Comparison of ENCODE assay signal across 8 mouse cellular contexts in genomic region chr9:27029022-27029827, GRCm38 (mm10). TPM values are rescaled to one million over a fixed set of nuclear protein-coding genes. Genes with fewer than 3 reads are reported as not detected.
DNase-seq lines count a peak whose midpoint lies in the region; ATAC-seq and TF ChIP-seq lines count a peak whose summit lies in the region.

No protein-coding gene starts in this region.

- no peak for TF ChIP-seq EP300 in liver, embryonic 14.5 days (IDR thresholded peaks at IDR 0.05; ENCODE audit: low read depth)

- H3K9me3 ChIP-seq in heart, embryonic 14.5 days (ENCODE audit: control insufficient read depth, low read length), result no peaks in the 10 kb centered on the region
- H3K9me3 ChIP-seq in liver, embryonic 14.5 days (ENCODE audit: control insufficient read depth, low read length), result no peaks in the 10 kb centered on the region
- no peaks in the 10 kb centered on the region for H3K9me3 ChIP-seq in neural tube, embryonic 13.5 days

- under 1% methylated on average over 52 of the region's 52 CpGs for WGBS in heart, embryonic 14.5 days
- WGBS in liver, embryonic 14.5 days (ENCODE audit: insufficient replicate concordance), result under 1% methylated on average over 50 of the region's 52 CpGs
- WGBS in neural tube, embryonic 13.5 days, result 1% methylated on average over 52 of the region's 52 CpGs

- no peaks in the 10 kb centered on the region for H3K27me3 ChIP-seq in heart, embryonic 14.5 days (ENCODE audit: control insufficient read depth, insufficient read depth, low read length)
- no peaks in the 10 kb centered on the region for H3K27me3 ChIP-seq in liver, embryonic 14.5 days (ENCODE audit: control insufficient read depth, insufficient read depth, low read length)
- no peaks in the 10 kb centered on the region for H3K27me3 ChIP-seq in neural tube, embryonic 13.5 days

- peak; percentile 16; the same call in 1 of the 2 replicates for ATAC-seq in erythroid progenitor cell, adult 5-6 weeks (replicated peaks; ENCODE audit: low FRiP score, poor library complexity, severe bottlenecking)
- peak; percentile 14; the same call in 1 of the 2 replicates for ATAC-seq in heart, embryonic 14.5 days (ENCODE audit: insufficient number of reproducible peaks, insufficient read depth, low FRiP score, low read depth)
- ATAC-seq in liver, embryonic 14.5 days (ENCODE audit: insufficient read depth), result peak; percentile 40
- peak; percentile 58 for ATAC-seq in neural tube, embryonic 13.5 days (ENCODE audit: low read depth)

- H3K4me3 ChIP-seq in bone marrow macrophage, adult 2 months (ENCODE audit: insufficient read depth, low read length), result peak overlapping the region; percentile 78
- H3K4me3 ChIP-seq in heart, embryonic 14.5 days (ENCODE audit: control insufficient read depth in 1 of 2, insufficient read depth in 1 of 2, low read depth in 1 of 2, low read length in 2 of 2), result peak overlapping the region; percentile 74 to 99
- peak overlapping the region; percentile 91 to 93 for H3K4me3 ChIP-seq in liver, embryonic 14.5 days (ENCODE audit: insufficient read depth in 1 of 2, low read depth in 2 of 2, low read length in 2 of 2)
- peak overlapping the region; percentile 84 for H3K4me3 ChIP-seq in neural tube, embryonic 13.5 days

- H3K4me1 ChIP-seq in bone marrow macrophage, adult 2 months (ENCODE audit: control insufficient read depth, insufficient read depth, low read length), result peaks cover 22% of the 10 kb centered on the region
- peaks cover 5 to 40% of the 10 kb centered on the region in 2 experiments; a peak in 3 of 4 replicates for H3K4me1 ChIP-seq in heart, embryonic 14.5 days (ENCODE audit: control insufficient read depth in 2 of 2, insufficient read depth in 2 of 2, low read length in 2 of 2)
- H3K4me1 ChIP-seq in liver, embryonic 14.5 days (replicated peaks; ENCODE audit: control insufficient read depth in 2 of 2, insufficient read depth in 2 of 2, low read length in 1 of 2), result peaks cover 19 to 21% of the 10 kb centered on the region in 2 experiments; a peak in 3 of 4 replicates
- peaks cover 62% of the 10 kb centered on the region for H3K4me1 ChIP-seq in neural tube, embryonic 13.5 days (replicated peaks)

- TF ChIP-seq POLR2A in bone marrow macrophage, adult 2 months (IDR thresholded peaks at IDR 0.05; ENCODE audit: borderline replicate concordance, low read depth, low read length), result no peak

- H3K4me2 ChIP-seq in heart, embryonic 14.5 days (ENCODE audit: low read length), result peak overlapping the region; percentile 88
- peak overlapping the region; percentile 89 for H3K4me2 ChIP-seq in liver, embryonic 14.5 days (ENCODE audit: low read depth)
- peak overlapping the region; percentile 86 for H3K4me2 ChIP-seq in neural tube, embryonic 13.5 days

- H3K36me3 ChIP-seq in heart, embryonic 14.5 days (ENCODE audit: control insufficient read depth, insufficient read depth, low read length), result peaks cover 12% of the 10 kb centered on the region; the same call in 1 of the 2 replicates
- no peaks in the 10 kb centered on the region; the same call in 1 of the 2 replicates for H3K36me3 ChIP-seq in liver, embryonic 14.5 days (replicated peaks; ENCODE audit: control insufficient read depth, insufficient read depth, low read depth)
- H3K36me3 ChIP-seq in neural tube, embryonic 13.5 days, result peaks cover 2% of the 10 kb centered on the region; the same call in 1 of the 2 replicates

- TF ChIP-seq CTCF in bone marrow macrophage, adult 2 months (IDR thresholded peaks at IDR 0.05; ENCODE audit: low read depth, low read length), result no peak
- peak; percentile 59 for TF ChIP-seq CTCF in liver, embryonic 14.5 days (IDR thresholded peaks at IDR 0.05; ENCODE audit: low read depth)

- DNase-seq in CD4-positive, CD25-positive, alpha-beta regulatory T cell, adult 2 months (ENCODE audit: low read depth, low spot score), result peak; percentile 77
- peak; percentile 49 for DNase-seq in kidney, postnatal 10 days
- peak in 2 of 3 experiments; percentile 17 to 30 for DNase-seq in liver, embryonic 14.5 days (ENCODE audit: low read depth in 3 of 3, low spot score in 3 of 3)
- peak; percentile 62 for DNase-seq in telencephalon, adult 2 months (ENCODE audit: low read depth, low spot score)

- peak overlapping the region; percentile 97 for H3K9ac ChIP-seq in heart, embryonic 14.5 days (ENCODE audit: low read length)
- H3K9ac ChIP-seq in liver, embryonic 14.5 days (replicated peaks), result peak overlapping the region; percentile 92
- H3K9ac ChIP-seq in neural tube, embryonic 13.5 days, result peak overlapping the region; percentile 98

- peak overlapping the region; percentile 10 for H3K27ac ChIP-seq in bone marrow macrophage, adult 2 months (ENCODE audit: insufficient read depth, low read depth, low read length)
- H3K27ac ChIP-seq in heart, embryonic 14.5 days (replicated peaks in 1 of 2; ENCODE audit: control insufficient read depth in 1 of 2, insufficient read depth in 1 of 2, low read depth in 2 of 2, low read length in 2 of 2), result peak overlapping the region; percentile 68 to 88
- peak overlapping the region; percentile 50 for H3K27ac ChIP-seq in liver, embryonic 14.5 days
- H3K27ac ChIP-seq in neural tube, embryonic 13.5 days (replicated peaks), result peak overlapping the region; percentile 96

RNA-seq across cellular contexts. Expression of gene Vps26b, which starts 0.6 kb away (rescaled TPM):
- 32.6 and 35.8 TPM in 2 replicates for polyA plus RNA-seq in bone marrow macrophage, adult 2 months (2012; ENCODE audit: insufficient read depth, insufficient read length, missing spikeins)
- 10.1 and 15.1 TPM in 2 replicates for total RNA-seq in erythroid progenitor cell, adult 5-6 weeks (2015; ENCODE audit: low replicate concordance)
- 10.0 and 14.7 TPM in 2 replicates for total RNA-seq in erythroid progenitor cell, adult 5-6 weeks (2017; ENCODE audit: low replicate concordance)
- polyA plus RNA-seq in heart, embryonic 14.5 days (2014; fragmentation: Nextera tagmentation; extraction: Ambion mirVana), result 22.3 and 25.3 TPM in 2 replicates
- polyA plus RNA-seq in liver, embryonic 14.5 days (2012; rRNA removed), result 5.3 and 8.3 TPM in 2 replicates
- 8.0 and 9.5 TPM in 2 replicates for polyA plus RNA-seq in liver, embryonic 14.5 days (2014; fragmentation: Nextera tagmentation; extraction: Ambion mirVana)
- polyA plus RNA-seq in neural tube, embryonic 13.5 days (2015; fragmentation: Nextera tagmentation; extraction: Ambion mirVana), result 73.1 and 81.1 TPM in 2 replicates

RNA-seq across cellular contexts. Expression of gene Ncapd3, which starts 0.8 kb away (rescaled TPM):
- 26.1 and 28.0 TPM in 2 replicates for polyA plus RNA-seq in bone marrow macrophage, adult 2 months (2012; ENCODE audit: insufficient read depth, insufficient read length, missing spikeins)
- total RNA-seq in erythroid progenitor cell, adult 5-6 weeks (2015; ENCODE audit: low replicate concordance), result 406 and 456 TPM in 2 replicates
- 245 and 279 TPM in 2 replicates for total RNA-seq in erythroid progenitor cell, adult 5-6 weeks (2017; ENCODE audit: low replicate concordance)
- polyA plus RNA-seq in heart, embryonic 14.5 days (2014; fragmentation: Nextera tagmentation; extraction: Ambion mirVana), result 22.2 and 25.1 TPM in 2 replicates
- polyA plus RNA-seq in liver, embryonic 14.5 days (2012; rRNA removed), result 39.7 and 40.1 TPM in 2 replicates
- 33.7 and 39.7 TPM in 2 replicates for polyA plus RNA-seq in liver, embryonic 14.5 days (2014; fragmentation: Nextera tagmentation; extraction: Ambion mirVana)
- polyA plus RNA-seq in neural tube, embryonic 13.5 days (2015; fragmentation: Nextera tagmentation; extraction: Ambion mirVana), result 13.6 and 15.1 TPM in 2 replicates

RNA-seq across cellular contexts. Expression of gene Thyn1, which starts 29.7 kb away (rescaled TPM):
- 34.3 and 37.4 TPM in 2 replicates for polyA plus RNA-seq in bone marrow macrophage, adult 2 months (2012; ENCODE audit: insufficient read depth, insufficient read length, missing spikeins)
- total RNA-seq in erythroid progenitor cell, adult 5-6 weeks (2015; ENCODE audit: low replicate concordance), result 4.6 and 9.7 TPM in 2 replicates
- total RNA-seq in erythroid progenitor cell, adult 5-6 weeks (2017; ENCODE audit: low replicate concordance), result 3.6 and 10.3 TPM in 2 replicates
- polyA plus RNA-seq in heart, embryonic 14.5 days (2014; fragmentation: Nextera tagmentation; extraction: Ambion mirVana), result 97.9 and 103 TPM in 2 replicates
- 13.7 and 22.6 TPM in 2 replicates for polyA plus RNA-seq in liver, embryonic 14.5 days (2012; rRNA removed)
- 54.0 and 54.1 TPM in 2 replicates for polyA plus RNA-seq in liver, embryonic 14.5 days (2014; fragmentation: Nextera tagmentation; extraction: Ambion mirVana)
- polyA plus RNA-seq in neural tube, embryonic 13.5 days (2015; fragmentation: Nextera tagmentation; extraction: Ambion mirVana), result 130 and 136 TPM in 2 replicates

RNA-seq across cellular contexts. Expression of gene Acad8, which starts 29.9 kb away (rescaled TPM):
- polyA plus RNA-seq in bone marrow macrophage, adult 2 months (2012; ENCODE audit: insufficient read depth, insufficient read length, missing spikeins), result 30.8 and 32.7 TPM in 2 replicates
- total RNA-seq in erythroid progenitor cell, adult 5-6 weeks (2015; ENCODE audit: low replicate concordance), result 1.1 TPM in 1 of 2 replicates, not detected in the other
- total RNA-seq in erythroid progenitor cell, adult 5-6 weeks (2017; ENCODE audit: low replicate concordance), result 1.9 and 4.8 TPM in 2 replicates
- polyA plus RNA-seq in heart, embryonic 14.5 days (2014; fragmentation: Nextera tagmentation; extraction: Ambion mirVana), result 36.4 and 38.2 TPM in 2 replicates
- 5.5 and 8.1 TPM in 2 replicates for polyA plus RNA-seq in liver, embryonic 14.5 days (2012; rRNA removed)
- polyA plus RNA-seq in liver, embryonic 14.5 days (2014; fragmentation: Nextera tagmentation; extraction: Ambion mirVana), result 8.7 and 11.1 TPM in 2 replicates
- 30.7 and 34.2 TPM in 2 replicates for polyA plus RNA-seq in neural tube, embryonic 13.5 days (2015; fragmentation: Nextera tagmentation; extraction: Ambion mirVana)

Comparison
In these comparisons a context has a peak if more than half of its experiments do, and no peak if none do; other contexts are left out.
1. Peak in every context shown above with its lines: DNase-seq, ATAC-seq, H3K4me3 ChIP-seq and H3K27ac ChIP-seq.
2. DNase-seq: peak in every context shown above with its lines; median percentile 77 in CD4-positive, CD25-positive, alpha-beta regulatory T cell, adult 2 months; 62 in telencephalon, adult 2 months; 49 in kidney, postnatal 10 days; 24 in liver, embryonic 14.5 days.
3. H3K27ac ChIP-seq: peak in every context shown above with its lines; median percentile 96 in neural tube, embryonic 13.5 days; 78 in heart, embryonic 14.5 days; 50 in liver, embryonic 14.5 days; 10 in bone marrow macrophage, adult 2 months.